ENCODE assay signal across 1 mouse cellular context in the genomic region with DNA sequence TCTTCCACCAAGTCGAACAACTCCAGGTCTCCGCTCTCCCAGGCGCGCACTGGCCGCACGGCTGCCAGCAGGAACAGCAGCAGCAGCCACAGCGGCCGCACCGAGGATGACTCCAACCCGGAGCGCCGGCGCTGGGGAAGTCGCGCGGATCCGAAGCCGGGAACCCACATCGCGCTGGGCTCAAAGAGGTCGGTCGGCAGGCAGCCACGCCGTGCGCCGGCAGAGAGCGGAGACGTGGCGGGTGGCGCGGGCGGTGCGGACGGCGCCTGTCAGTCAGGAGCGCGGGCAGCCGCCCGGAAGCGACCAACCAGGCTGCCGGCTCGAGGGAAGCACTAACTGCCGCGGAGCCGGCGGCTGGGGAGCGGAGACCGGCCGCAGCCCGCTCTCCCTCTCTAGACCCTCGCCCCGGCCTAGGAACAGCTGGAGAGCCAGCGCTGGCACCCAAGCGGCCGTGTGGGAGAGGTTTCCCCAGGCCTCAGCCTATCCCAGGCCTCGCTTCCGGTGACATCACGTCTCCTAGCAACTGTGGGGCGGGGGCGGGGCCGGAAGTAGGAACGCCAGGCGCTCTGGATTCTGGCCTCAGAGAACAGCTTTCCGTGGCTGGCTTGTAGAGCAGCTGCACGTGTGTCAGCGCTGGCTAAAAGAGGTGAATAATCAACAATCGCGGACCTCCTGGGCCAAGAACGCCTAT.
TF ChIP-seq lines count a peak whose summit lies in the region.

A gene (minus strand): TSS at position 500 of the 691 bp plus-strand sequence.

TF ChIP-seq in MEL, 35 proteins besides CTCF, POLR2A, EP300 and RAD21 (continued from another document):
- peak; percentile 62 for TF ChIP-seq TCF12 (IDR thresholded peaks at IDR 0.05; ENCODE audit: low read depth, low read length)
- TF ChIP-seq NELFE (IDR thresholded peaks at IDR 0.05; ENCODE audit: low read depth, low read length) = peak; percentile 77
- TF ChIP-seq JUND (IDR thresholded peaks at IDR 0.05; ENCODE audit: low read depth, low read length) = no peak
- TF ChIP-seq SIN3A (IDR thresholded peaks at IDR 0.05; ENCODE audit: low read length) = peak; percentile 88
- TF ChIP-seq BHLHE40 (IDR thresholded peaks at IDR 0.05; ENCODE audit: borderline replicate concordance, low read depth, low read length) = peak; percentile 86; the same call in 1 of the 2 replicates
- no peak for TF ChIP-seq GABPA (IDR thresholded peaks at IDR 0.05; ENCODE audit: low read depth, low read length)
- no peak for TF ChIP-seq ZKSCAN1 (IDR thresholded peaks at IDR 0.05; ENCODE audit: low read depth, low read length)
- TF ChIP-seq MAFK (IDR thresholded peaks at IDR 0.05; ENCODE audit: borderline replicate concordance, low read depth, low read length) = no peak
- no peak for TF ChIP-seq CHD1 (IDR thresholded peaks at IDR 0.05; ENCODE audit: low read depth, low read length)
- TF ChIP-seq GATA1 (IDR thresholded peaks at IDR 0.05; ENCODE audit: low read depth, low read length) = no peak
- peak; percentile 95 for TF ChIP-seq ELF1 (IDR thresholded peaks at IDR 0.05; ENCODE audit: low read depth, low read length)
- peak; percentile 51 for TF ChIP-seq USF1 (IDR thresholded peaks at IDR 0.05; ENCODE audit: low read depth, low read length)
- TF ChIP-seq POLR2AphosphoS5 (IDR thresholded peaks at IDR 0.05; ENCODE audit: borderline replicate concordance, low read depth, low read length) = no peak
